Comparison of ENCODE assay signal across 15 mouse cellular contexts in genomic region chr4:82483298-82483697, GRCm38 (mm10).
DNase-seq lines count a peak whose midpoint lies in the region; ATAC-seq lines count a peak whose summit lies in the region.
"Had no signal": no experiment of that assay in that cellular context is flagged by ENCODE, and none has a peak within 500 bp of the region (broad histone marks: within the 10 kb centered on the region; RNA-seq: fewer than 3 reads in every experiment).

No protein-coding gene starts in this region.

- no peaks in the 10 kb centered on the region for H3K9me3 ChIP-seq in embryonic facial prominence, embryonic 14.5 days (ENCODE audit: control insufficient read depth, low read length)
- H3K9me3 ChIP-seq in embryonic facial prominence, embryonic 10.5 days = peaks cover 5% of the 10 kb centered on the region; the same call in 1 of the 2 replicates
- H3K9me3 ChIP-seq in intestine, embryonic 14.5 days (ENCODE audit: control insufficient read depth, low read length) = no peaks in the 10 kb centered on the region
- H3K9me3 ChIP-seq in intestine, embryonic 16.5 days (ENCODE audit: control insufficient read depth, low read length) = 0 out of 2 replicates have a peak, but pooled peaks cover 3% of the 10 kb centered on the region
- no peaks in the 10 kb centered on the region for H3K9me3 ChIP-seq in intestine, embryonic 15.5 days
- H3K9me3 ChIP-seq: embryonic facial prominence, embryonic 13.5 days; liver, embryonic 15.5 days; neural tube, embryonic 12.5 days had no signal

- 53% methylated on average over 6 of the region's 6 CpGs for WGBS in embryonic facial prominence, embryonic 14.5 days
- WGBS in embryonic facial prominence, embryonic 10.5 days = 70% methylated on average over 6 of the region's 6 CpGs
- WGBS in intestine, embryonic 14.5 days = 38% methylated on average over 6 of the region's 6 CpGs
- WGBS in intestine, embryonic 16.5 days = 45% methylated on average over 6 of the region's 6 CpGs
- 43% methylated on average over 6 of the region's 6 CpGs for WGBS in intestine, embryonic 15.5 days

- H3K4me3 ChIP-seq in embryonic facial prominence, embryonic 14.5 days (ENCODE audit: low read depth, low read length) = no peak overlapping the region
- H3K4me3 ChIP-seq in embryonic facial prominence, embryonic 10.5 days = no peak overlapping the region
- H3K4me3 ChIP-seq in intestine, embryonic 14.5 days (ENCODE audit: low read depth, low read length) = no peak overlapping the region
- no peak overlapping the region for H3K4me3 ChIP-seq in intestine, embryonic 16.5 days (ENCODE audit: low read length)
- no peak overlapping the region for H3K4me3 ChIP-seq in brown adipose tissue, adult 24 weeks (ENCODE audit: insufficient read depth, low read depth, low read length)
- no peak overlapping the region for H3K4me3 ChIP-seq in intestine, embryonic 15.5 days (replicated peaks)
- H3K4me3 ChIP-seq: embryonic facial prominence, embryonic 13.5 days; liver, embryonic 15.5 days; neural tube, embryonic 12.5 days had no signal

- DNase-seq in embryonic facial prominence, embryonic 14.5 days (ENCODE audit: low spot score) = no peak
- no peak for DNase-seq in embryonic facial prominence, embryonic 10.5 days (ENCODE audit: low spot score)
- DNase-seq in intestine, embryonic 14.5 days (ENCODE audit: low spot score) = peak; percentile 50
- DNase-seq in B cell, adult 2 months = no peak
- no peak for DNase-seq in frontal cortex, postnatal 36 days (ENCODE audit: low spot score in 2 of 2)
- DNase-seq: adrenal gland, postnatal 10 days; cerebellum, postnatal 36 days; left cerebral cortex, postnatal 4 days had no signal

- peaks cover 13% of the 10 kb centered on the region for H3K4me1 ChIP-seq in embryonic facial prominence, embryonic 14.5 days (ENCODE audit: control insufficient read depth, insufficient read depth, low read length)
- peaks cover 16% of the 10 kb centered on the region; the same call in 1 of the 2 replicates for H3K4me1 ChIP-seq in embryonic facial prominence, embryonic 10.5 days
- peaks cover 21% of the 10 kb centered on the region for H3K4me1 ChIP-seq in intestine, embryonic 14.5 days (replicated peaks; ENCODE audit: control insufficient read depth, insufficient read depth, low read length)
- H3K4me1 ChIP-seq in intestine, embryonic 16.5 days (ENCODE audit: control insufficient read depth, insufficient read depth, low read length) = peaks cover 5% of the 10 kb centered on the region; the same call in 1 of the 2 replicates
- peaks cover 20% of the 10 kb centered on the region for H3K4me1 ChIP-seq in brown adipose tissue, adult 24 weeks (ENCODE audit: control insufficient read depth, insufficient read depth, insufficient read length, low read length)
- H3K4me1 ChIP-seq in intestine, embryonic 15.5 days (replicated peaks) = peaks cover 6% of the 10 kb centered on the region; the same call in 1 of the 2 replicates
- H3K4me1 ChIP-seq: neural tube, embryonic 12.5 days had no signal

- peak overlapping the region; percentile 21; the same call in 1 of the 2 replicates for H3K27ac ChIP-seq in embryonic facial prominence, embryonic 14.5 days (replicated peaks; ENCODE audit: low read depth, low read length)
- no peak overlapping the region for H3K27ac ChIP-seq in embryonic facial prominence, embryonic 10.5 days (replicated peaks)
- H3K27ac ChIP-seq in intestine, embryonic 14.5 days (ENCODE audit: low read depth) = no peak overlapping the region
- no peak overlapping the region for H3K27ac ChIP-seq in intestine, embryonic 16.5 days (ENCODE audit: low read length)
- peak overlapping the region; percentile 63 for H3K27ac ChIP-seq in brown adipose tissue, adult 24 weeks (replicated peaks; ENCODE audit: low read depth, low read length)
- H3K27ac ChIP-seq in intestine, embryonic 15.5 days = no peak overlapping the region
- H3K27ac ChIP-seq: embryonic facial prominence, embryonic 13.5 days; liver, embryonic 15.5 days; neural tube, embryonic 12.5 days had no signal

- no peaks in the 10 kb centered on the region for H3K27me3 ChIP-seq in embryonic facial prominence, embryonic 14.5 days (replicated peaks; ENCODE audit: control insufficient read depth, insufficient read depth, low read length)
- no peaks in the 10 kb centered on the region for H3K27me3 ChIP-seq in embryonic facial prominence, embryonic 10.5 days (replicated peaks; ENCODE audit: low read depth, poor library complexity, severe bottlenecking)
- H3K27me3 ChIP-seq in intestine, embryonic 14.5 days (replicated peaks; ENCODE audit: control insufficient read depth, insufficient read depth, low read length) = no peaks in the 10 kb centered on the region
- H3K27me3 ChIP-seq in intestine, embryonic 16.5 days (replicated peaks; ENCODE audit: control insufficient read depth, insufficient read depth, low read length) = no peaks in the 10 kb centered on the region
- H3K27me3 ChIP-seq in intestine, embryonic 15.5 days (replicated peaks) = no peaks in the 10 kb centered on the region
- H3K27me3 ChIP-seq: embryonic facial prominence, embryonic 13.5 days; liver, embryonic 15.5 days; neural tube, embryonic 12.5 days had no signal

- no peak overlapping the region for H3K4me2 ChIP-seq in embryonic facial prominence, embryonic 14.5 days (ENCODE audit: low read depth, low read length)
- peak overlapping the region; percentile 27; the same call in 1 of the 2 replicates for H3K4me2 ChIP-seq in intestine, embryonic 14.5 days (ENCODE audit: low read length)
- no peak overlapping the region for H3K4me2 ChIP-seq in intestine, embryonic 16.5 days (ENCODE audit: low read depth, low read length)
- peak overlapping the region; percentile 30; the same call in 1 of the 2 replicates for H3K4me2 ChIP-seq in intestine, embryonic 15.5 days (replicated peaks)
- H3K4me2 ChIP-seq: embryonic facial prominence, embryonic 13.5 days; liver, embryonic 15.5 days; midbrain, embryonic 11.5 days; neural tube, embryonic 12.5 days had no signal

- peaks cover 30% of the 10 kb centered on the region; the same call in 1 of the 2 replicates for H3K36me3 ChIP-seq in embryonic facial prominence, embryonic 14.5 days (ENCODE audit: control insufficient read depth, insufficient read depth, low read length)
- peaks cover 25% of the 10 kb centered on the region for H3K36me3 ChIP-seq in embryonic facial prominence, embryonic 10.5 days (replicated peaks)
- peaks cover 7% of the 10 kb centered on the region; the same call in 1 of the 2 replicates for H3K36me3 ChIP-seq in intestine, embryonic 14.5 days (ENCODE audit: control insufficient read depth, insufficient read depth, low read length)
- 0 out of 2 replicates have a peak, but pooled peaks cover 2% of the 10 kb centered on the region for H3K36me3 ChIP-seq in intestine, embryonic 16.5 days (ENCODE audit: control insufficient read depth, insufficient read depth, low read length)
- peaks cover 9% of the 10 kb centered on the region for H3K36me3 ChIP-seq in intestine, embryonic 15.5 days
- H3K36me3 ChIP-seq: liver, embryonic 15.5 days; neural tube, embryonic 12.5 days had no signal

- H3K9ac ChIP-seq in embryonic facial prominence, embryonic 14.5 days (ENCODE audit: low read depth, low read length) = no peak overlapping the region; the same call in 1 of the 2 replicates
- no peak overlapping the region for H3K9ac ChIP-seq in intestine, embryonic 14.5 days (ENCODE audit: low read length)
- no peak overlapping the region for H3K9ac ChIP-seq in intestine, embryonic 16.5 days (ENCODE audit: low read depth, low read length)
- no peak overlapping the region for H3K9ac ChIP-seq in intestine, embryonic 15.5 days
- H3K9ac ChIP-seq: embryonic facial prominence, embryonic 13.5 days; liver, embryonic 15.5 days; neural tube, embryonic 12.5 days had no signal

- no peak for ATAC-seq in embryonic facial prominence, embryonic 14.5 days (ENCODE audit: low read depth)
- ATAC-seq in intestine, embryonic 14.5 days (replicated peaks; ENCODE audit: low FRiP score, low TSS enrichment, low read depth) = no peak
- ATAC-seq in intestine, embryonic 16.5 days = no peak
- no peak for ATAC-seq in intestine, embryonic 15.5 days

Comparison
In these comparisons a context has a peak if more than half of its experiments do, and no peak if none do; other contexts are left out.
1. H3K27ac ChIP-seq: peak in embryonic facial prominence, embryonic 14.5 days (single experiment) and brown adipose tissue, adult 24 weeks (single experiment); none in embryonic facial prominence, embryonic 10.5 days (single experiment), intestine, embryonic 14.5 days (single experiment), intestine, embryonic 16.5 days (single experiment) and intestine, embryonic 15.5 days (single experiment).
2. H3K4me2 ChIP-seq: peak in intestine, embryonic 14.5 days (single experiment) and intestine, embryonic 15.5 days (single experiment); none in embryonic facial prominence, embryonic 14.5 days (single experiment) and intestine, embryonic 16.5 days (single experiment).